Mouse (Mus musculus) CD4-positive helper T cell, adult 2 months (primary cell): ENCODE results near the gene Slc16a5.
"Not testable (repeated sequence)": the region's sequence is repeated elsewhere in the genome, so short reads cannot be mapped to it uniquely, and the experiment has no call there.

Experiments used
- DNase-seq: peaks from one replicate; pipeline ENCODE4 v3.0.0-alpha.2; 2012; ENCODE audit warnings: low read depth, missing footprints, low spot score

The Slc16a5 gene

GRCm38 (mm10) chr11:115447321-115447885 is 14.9 kb upstream of the Slc16a5 start:
- no peak for DNase-seq

GRCm38 (mm10) chr11:115448075-115448474 is 14.2 kb upstream of the Slc16a5 start:
- DNase-seq: no peak

- DNase-seq: no peak
Measured at GRCm38 (mm10) chr11:115448998-115449397, 13.3 kb upstream of the Slc16a5 start.

GRCm38 (mm10) chr11:115450176-115450575 is 12.1 kb upstream of the Slc16a5 start:
- DNase-seq: no peak

GRCm38 (mm10) chr11:115451781-115452241 is 10.5 kb upstream of the Slc16a5 start:
- peak; percentile 91 for DNase-seq

- no peak for DNase-seq
Measured at GRCm38 (mm10) chr11:115452281-115452860, 9.9 kb upstream of the Slc16a5 start.

- DNase-seq: no peak
Measured at GRCm38 (mm10) chr11:115453306-115453705, 9.0 kb upstream of the Slc16a5 start.

- DNase-seq: not testable (repeated sequence)
Measured at GRCm38 (mm10) chr11:115454822-115455221, 7.5 kb upstream of the Slc16a5 start.

- no peak for DNase-seq
Measured at GRCm38 (mm10) chr11:115455619-115456018, 6.7 kb upstream of the Slc16a5 start.

- DNase-seq: no peak
Measured at GRCm38 (mm10) chr11:115456182-115456581, 6.1 kb upstream of the Slc16a5 start.

- DNase-seq: no peak
Measured at GRCm38 (mm10) chr11:115457405-115457804, 4.9 kb upstream of the Slc16a5 start.

GRCm38 (mm10) chr11:115460976-115461375 is 1.3 kb upstream of the Slc16a5 start:
- no peak for DNase-seq

- DNase-seq: peak; percentile 62
Measured at GRCm38 (mm10) chr11:115461846-115462242, 430 bp upstream of the Slc16a5 start.

- peak; percentile 81 for DNase-seq
Measured at GRCm38 (mm10) chr11:115463397-115463796, 1.1 kb downstream of the Slc16a5 start.

- DNase-seq: peak; percentile 60
Measured at GRCm38 (mm10) chr11:115464851-115465250, 2.6 kb downstream of the Slc16a5 start.

GRCm38 (mm10) chr11:115467217-115467618 is 4.9 kb downstream of the Slc16a5 start:
- no peak for DNase-seq

- DNase-seq: no peak
Measured at GRCm38 (mm10) chr11:115472183-115472582, 9.9 kb downstream of the Slc16a5 start.

GRCm38 (mm10) chr11:115473626-115474275 is 11.5 kb downstream of the Slc16a5 start:
- DNase-seq: peak; percentile 90

- peak; percentile 94 for DNase-seq
Measured at GRCm38 (mm10) chr11:115475025-115475757, 12.9 kb downstream of the Slc16a5 start, which contains the start of gene Armc7. Armc7 (plus strand) TSS chr11:115475667.

GRCm38 (mm10) chr11:115475758-115476237 is 13.5 kb downstream of the Slc16a5 start:
- no peak for DNase-seq

- not testable (repeated sequence) for DNase-seq
Measured at GRCm38 (mm10) chr11:115476630-115477029, 14.4 kb downstream of the Slc16a5 start.

GRCm38 (mm10) chr11:115477388-115477787 is 15.1 kb downstream of the Slc16a5 start:
- peak; percentile 70 for DNase-seq
